Mouse (Mus musculus) liver, embryonic 14.5 days (tissue): ENCODE data around the gene Sh3bp4. TPM values are rescaled to one million over a fixed set of nuclear protein-coding genes. Genes with fewer than 3 reads are reported as not detected.

Experiments
- ATAC-seq: fragments of 200-750 bp; cut with Nextera tagmentation; 2 replicates; pipeline ENCODE4 v1.8.0; 2017; ENCODE audit warnings: moderate number of reproducible peaks, mild to moderate bottlenecking, moderate library complexity; ENCODE audit not compliant: insufficient read depth
- DNase-seq, 3 experiments: peaks; one replicate each; pipeline ENCODE4 v3.0.0-alpha.2; 2012 to 2013; ENCODE audit warnings: low read depth in 3 of 3, low spot score in 3 of 3
- H3K27ac ChIP-seq: fragments of 300-500 bp; sonication (generic); 2 replicates; pipeline ENCODE4 v1.5.1; 2014; ENCODE audit warnings: moderate library complexity, mild to moderate bottlenecking, control low read depth, inconsistent platforms
- H3K27me3 ChIP-seq: fragments of 300-500 bp; sonication (generic); 2 replicates; pipeline ENCODE4 v1.6.1; 2014; ENCODE audit warnings: mild to moderate bottlenecking, low read length, moderate library complexity; ENCODE audit not compliant: control insufficient read depth, insufficient read depth
- H3K36me3 ChIP-seq: fragments of 300-500 bp; sonication (generic); replicated peaks from 2 replicates; pipeline ENCODE4 v1.6.1; 2014; ENCODE audit warnings: low read depth; ENCODE audit not compliant: control insufficient read depth, insufficient read depth
- H3K4me1 ChIP-seq, 2 experiments: fragments of 200-500 bp in 1 of 2; fragments of 300-500 bp in 1 of 2; sonication (generic) in 1 of 2; replicated peaks; 2 replicates each; pipeline ENCODE4 v1.6.1; 2012 to 2014; ENCODE audit warnings: antibody characterized with exemption in 1 of 2, inconsistent platforms in 1 of 2, low read length in 1 of 2; ENCODE audit not compliant: control insufficient read depth in 2 of 2, insufficient read depth in 2 of 2
- H3K4me2 ChIP-seq: fragments of 300-500 bp; sonication (generic); 2 replicates; pipeline ENCODE4 v1.6.1; 2014; ENCODE audit warnings: low read depth, mild to moderate bottlenecking, control low read depth, moderate library complexity
- H3K4me3 ChIP-seq, 2 experiments: fragments of 200-500 bp in 1 of 2; fragments of 300-500 bp in 1 of 2; sonication (generic) in 1 of 2; 2 replicates each; pipeline ENCODE4 v1.5.1; 2012 to 2014; ENCODE audit warnings: low read depth in 2 of 2, low read length in 2 of 2, mild to moderate bottlenecking in 2 of 2, control low read depth in 1 of 2, inconsistent platforms in 1 of 2, moderate library complexity in 1 of 2; ENCODE audit not compliant: insufficient read depth in 1 of 2
- H3K9ac ChIP-seq: fragments of 300-500 bp; sonication (generic); replicated peaks from 2 replicates; pipeline ENCODE4 v1.6.1; 2014; ENCODE audit warnings: mild to moderate bottlenecking, control low read depth, moderate library complexity
- H3K9me3 ChIP-seq: fragments of 300-500 bp; sonication (generic); 2 replicates; pipeline ENCODE4 v1.6.1; 2016; ENCODE audit warnings: low read length, mixed read lengths; ENCODE audit not compliant: control insufficient read depth
- CTCF ChIP-seq: IDR thresholded peaks from 2 replicates; pipeline ENCODE4 v1.5.1; 2016; ENCODE audit warnings: antibody characterized with exemption, low read depth, control low read depth
- EP300 ChIP-seq: IDR thresholded peaks from 2 replicates; pipeline ENCODE4 v1.6.1; 2016; ENCODE audit warnings: antibody characterized with exemption, low read depth
- WGBS: fragments of 180-500 bp; shearing (Covaris S2); extraction: QIAGEN DNeasy Blood & Tissue Kit; methylation state at CpG from one replicate; pipeline ENCODE4 v1.1.7; 2014; ENCODE audit not compliant: insufficient replicate concordance; 5-methylcytosine and 5-hydroxymethylcytosine counted together
- polyA plus RNA-seq, 2 experiments: library from polyadenylated mRNA; depleted of rRNA in 1 of 2; stranded (reverse) in 1 of 2; unstranded in 1 of 2; fragments of >200 nt; fragmentation: Nextera tagmentation in 1 of 2; extraction: Ambion mirVana in 1 of 2; gene quantifications; 2 replicates each; pipeline versions ENCODE4 v1.2.1 to v1.2.3; 2012 to 2014

The Sh3bp4 gene
- polyA plus RNA-seq, 2 experiments = 0.51 to 0.63 TPM

DNA sequence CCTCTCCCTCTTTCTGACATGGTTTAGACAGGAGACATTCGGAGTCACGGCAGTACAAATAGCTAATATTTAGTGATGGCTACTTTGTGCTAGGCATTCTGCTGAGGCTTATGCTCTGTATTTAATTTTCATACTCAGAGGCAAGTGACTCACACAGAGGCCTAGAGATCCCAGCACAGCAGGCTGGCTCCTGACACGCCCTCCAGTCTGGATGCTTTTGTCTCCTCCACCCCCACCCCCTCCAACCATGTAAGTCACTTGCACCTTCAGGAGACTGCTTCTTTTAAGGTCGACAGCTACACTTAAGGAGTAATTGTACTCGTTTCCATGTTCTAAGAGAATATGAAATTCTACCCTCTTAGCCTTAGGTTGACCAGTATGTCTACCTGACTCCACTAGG is 1.4 kb upstream of the Sh3bp4 start:
- DNase-seq (no peak), ATAC-seq (no peak)
- Histone ChIP-seq H3K4me1 (peaks cover 0 to 6% of the 10 kb centered on the region in 2 experiments; a peak in 2 of 4 replicates), H3K36me3 (no peaks in the 10 kb centered on the region), H3K27me3 (peaks cover 19% of the 10 kb centered on the region), H3K4me2 (peak overlapping the region; percentile 66; the same call in 1 of the 2 replicates), H3K27ac (no peak overlapping the region), H3K9me3 (no peaks in the 10 kb centered on the region), H3K9ac (no peak overlapping the region), H3K4me3 (no peak overlapping the region)
- 68% methylated on average over 5 of the region's 5 CpGs for WGBS
- TF ChIP-seq EP300 (no peak), CTCF (no peak)

DNA sequence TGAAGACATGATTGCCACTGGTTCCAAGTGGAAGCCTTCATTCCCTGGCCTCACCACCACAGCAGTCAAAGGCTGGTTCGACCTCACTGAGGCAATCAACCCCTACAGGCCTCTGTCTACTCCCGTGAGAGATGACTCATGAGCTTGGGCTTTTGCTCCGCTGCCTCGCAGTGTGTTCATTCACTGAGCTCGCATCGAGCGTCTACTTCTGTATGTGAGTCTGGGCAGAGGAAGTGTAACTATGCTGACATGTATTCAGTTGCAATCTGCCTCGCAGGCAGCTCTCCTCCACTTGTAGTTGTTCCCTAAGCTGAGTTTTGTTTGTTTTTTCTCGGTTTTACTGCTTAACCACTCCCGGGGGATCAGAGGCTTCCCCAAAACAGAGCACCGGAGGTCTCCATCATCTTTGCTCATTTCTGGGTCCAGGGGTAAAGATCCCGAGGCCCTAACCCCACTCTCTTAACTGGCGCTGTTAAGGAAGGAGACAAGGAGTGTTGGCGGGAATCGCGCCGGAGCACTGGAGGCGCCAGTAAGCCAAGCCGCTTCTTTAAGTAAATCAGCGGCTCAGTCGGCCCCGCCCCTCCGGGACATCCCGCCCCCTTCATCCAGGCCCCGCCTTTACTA is 624 bp upstream of the Sh3bp4 start:
- H3K27me3 ChIP-seq = peaks cover 19% of the 10 kb centered on the region
- peak overlapping the region; percentile 66 for H3K4me2 ChIP-seq
- peak overlapping the region; percentile 42 to 51 for H3K4me3 ChIP-seq
- no peaks in the 10 kb centered on the region for H3K36me3 ChIP-seq
- H3K9me3 ChIP-seq = no peaks in the 10 kb centered on the region
- DNase-seq (peak in 1 of 3 experiments; percentile 55), ATAC-seq (peak; percentile 26)
- peaks cover 0 to 6% of the 10 kb centered on the region in 2 experiments; a peak in 2 of 4 replicates for H3K4me1 ChIP-seq
- TF ChIP-seq CTCF = no peak
- no peak for TF ChIP-seq EP300
- no peak overlapping the region for H3K27ac ChIP-seq
- WGBS = under 1% methylated on average over 25 of the region's 25 CpGs
- 0 out of 2 replicates have a peak overlapping the region, but pooled peaks have one; percentile 23 for H3K9ac ChIP-seq

DNA sequence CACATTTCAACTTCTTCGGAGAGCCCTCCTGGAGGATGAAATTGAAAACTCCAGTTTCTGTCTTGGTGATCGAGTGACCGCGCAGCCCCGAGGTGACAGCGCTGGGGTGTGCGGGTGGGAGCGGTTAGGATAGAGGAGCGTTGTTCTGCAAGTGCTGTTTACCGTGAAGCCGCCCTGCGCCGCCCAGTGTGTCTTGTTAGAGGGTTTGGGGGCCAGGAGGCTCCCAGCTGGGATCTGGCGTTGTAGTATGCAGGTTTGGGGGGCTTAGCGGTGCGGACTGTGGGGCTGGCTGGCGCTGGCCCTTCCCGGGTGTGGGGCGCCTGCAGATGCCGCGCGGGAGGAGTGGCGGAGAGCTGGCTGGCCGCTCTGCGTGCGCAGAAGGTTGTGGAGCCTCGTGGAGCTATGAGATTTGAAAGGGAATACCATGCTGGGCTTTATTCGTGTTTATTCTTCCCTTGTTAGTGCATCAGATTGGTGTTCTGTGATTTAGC is 701 bp downstream of the Sh3bp4 start:
- DNase-seq = no peak

GRCm38 (mm10) chr1:89071371-89072142 is 1.3 kb downstream of the Sh3bp4 start:
- Histone ChIP-seq H3K36me3 (no peaks in the 10 kb centered on the region), H3K9me3 (no peaks in the 10 kb centered on the region), H3K27me3 (peaks cover 19% of the 10 kb centered on the region), H3K4me3 (peak overlapping the region in 1 of 2 experiments; percentile 59; a peak in 2 of 4 replicates), H3K27ac (no peak overlapping the region), H3K9ac (no peak overlapping the region), H3K4me1 (peaks cover 0 to 6% of the 10 kb centered on the region in 2 experiments; a peak in 2 of 4 replicates), H3K4me2 (peak overlapping the region; percentile 66)
- WGBS = 13% methylated on average over 15 of the region's 15 CpGs
- TF ChIP-seq CTCF = no peak
- TF ChIP-seq EP300 = no peak
- no peak for DNase-seq
- no peak for ATAC-seq

More for the DNA sequence above, 701 bp downstream of the Sh3bp4 start:
- H3K27ac ChIP-seq = no peak overlapping the region
- no peaks in the 10 kb centered on the region for H3K9me3 ChIP-seq
- WGBS = 1% methylated on average over 27 of the region's 28 CpGs
- H3K36me3 ChIP-seq = no peaks in the 10 kb centered on the region
- no peak for TF ChIP-seq CTCF
- no peak for TF ChIP-seq EP300
- H3K4me2 ChIP-seq = peak overlapping the region; percentile 66
- H3K4me3 ChIP-seq = peak overlapping the region; percentile 59
- ATAC-seq = no peak
- 0 out of 2 replicates have a peak overlapping the region, but pooled peaks have one; percentile 36 for H3K9ac ChIP-seq
- H3K4me1 ChIP-seq = peaks cover 0 to 6% of the 10 kb centered on the region in 2 experiments; a peak in 2 of 4 replicates
- peaks cover 19% of the 10 kb centered on the region for H3K27me3 ChIP-seq
